8 mouse cellular contexts compared by ENCODE assay signal in genomic region chr13:98587639-98588038, GRCm38 (mm10). TPM values are rescaled to one million over a fixed set of nuclear protein-coding genes. Genes with fewer than 3 reads are reported as not detected.
DNase-seq lines count a peak whose midpoint lies in the region; ATAC-seq and TF ChIP-seq lines count a peak whose summit lies in the region.
"Had no signal": no experiment of that assay in that cellular context is flagged by ENCODE, and none has a peak within 500 bp of the region (broad histone marks: within the 10 kb centered on the region; RNA-seq: fewer than 3 reads in every experiment).

No protein-coding gene starts in this region.

- no peak for ATAC-seq in forebrain, embryonic 14.5 days
- ATAC-seq in stomach, postnatal 0 days (ENCODE audit: low FRiP score, low TSS enrichment) = no peak
- ATAC-seq in CD4-positive, CD25-positive, alpha-beta regulatory T cell, adult 4 months = no peak

- H3K9me3 ChIP-seq in forebrain, embryonic 14.5 days (replicated peaks; ENCODE audit: control insufficient read depth, low read length) = no peaks in the 10 kb centered on the region
- H3K9me3 ChIP-seq in stomach, postnatal 0 days (ENCODE audit: control insufficient read depth, low read length) = no peaks in the 10 kb centered on the region

- peak; percentile 43 for TF ChIP-seq CTCF in stomach, postnatal 0 days (IDR thresholded peaks at IDR 0.05; ENCODE audit: low read depth)

- no peak overlapping the region for H3K9ac ChIP-seq in forebrain, embryonic 14.5 days (ENCODE audit: low read length)
- no peak overlapping the region for H3K9ac ChIP-seq in stomach, postnatal 0 days (ENCODE audit: low read length)

- peaks cover 68% of the 10 kb centered on the region for H3K27me3 ChIP-seq in forebrain, embryonic 14.5 days (replicated peaks; ENCODE audit: control insufficient read depth, insufficient read depth, low read length)
- no peaks in the 10 kb centered on the region for H3K27me3 ChIP-seq in stomach, postnatal 0 days (ENCODE audit: control insufficient read depth, insufficient read depth, low read length)

- H3K4me1 ChIP-seq in forebrain, embryonic 14.5 days (ENCODE audit: control insufficient read depth, insufficient read depth, low read length) = peaks cover 3% of the 10 kb centered on the region; the same call in 1 of the 2 replicates
- H3K4me1 ChIP-seq in stomach, postnatal 0 days (replicated peaks; ENCODE audit: control insufficient read depth, insufficient read depth) = no peaks in the 10 kb centered on the region; the same call in 1 of the 2 replicates

- no peak overlapping the region for H3K27ac ChIP-seq in forebrain, embryonic 14.5 days (ENCODE audit: low read depth, low read length)
- peak overlapping the region; percentile 88 for H3K27ac ChIP-seq in stomach, postnatal 0 days (replicated peaks)

- intact Hi-C loops in left cerebral cortex, postnatal 4 days (cut with DNase I) = loop anchor here (5.0 kb wide), 1 partner anchor 235 kb away; the partner anchor contains the start of gene Foxd1

- DNase-seq in right cerebral cortex, adult 2 months (ENCODE audit: low spot score in 2 of 2) = peak; percentile 23 to 29
- DNase-seq in right cerebral cortex, postnatal 25 days = no peak
- DNase-seq in forebrain, embryonic 14.5 days (ENCODE audit: low spot score) = peak; percentile 39
- peak; percentile 23 for DNase-seq in left cerebral cortex, postnatal 4 days
- no peak for DNase-seq in stomach, postnatal 0 days (ENCODE audit: low spot score)
- no peak for DNase-seq in adrenal gland, postnatal 25 days

- no peaks in the 10 kb centered on the region for H3K36me3 ChIP-seq in forebrain, embryonic 14.5 days (ENCODE audit: control insufficient read depth, insufficient read depth, low read length)
- no peaks in the 10 kb centered on the region for H3K36me3 ChIP-seq in stomach, postnatal 0 days (ENCODE audit: control insufficient read depth, insufficient read depth, low read length)

- no peak overlapping the region for H3K4me3 ChIP-seq in forebrain, embryonic 14.5 days (ENCODE audit: low read depth, low read length)
- H3K4me3 ChIP-seq in stomach, postnatal 0 days (ENCODE audit: low read depth, low read length) = no peak overlapping the region

- WGBS in forebrain, embryonic 14.5 days = 0% methylated on average over 14 of the region's 14 CpGs
- 18% methylated on average over 14 of the region's 14 CpGs for WGBS in stomach, postnatal 0 days

- no peak for TF ChIP-seq EP300 in stomach, postnatal 0 days (optimal IDR thresholded peaks at IDR 0.05)

- H3K4me2 ChIP-seq in forebrain, embryonic 14.5 days (ENCODE audit: low read length) = no peak overlapping the region
- H3K4me2 ChIP-seq in stomach, postnatal 0 days (replicated peaks; ENCODE audit: low read depth) = 0 out of 2 replicates have a peak overlapping the region, but pooled peaks have one; percentile 2

RNA-seq across cellular contexts. Expression of gene Tmem174, which starts 49.6 kb away (rescaled TPM):
- not detected in 2 replicates for polyA plus RNA-seq in forebrain, embryonic 14.5 days (2014; fragmentation: Nextera tagmentation; extraction: Ambion mirVana)
- not detected for total RNA-seq in left cerebral cortex, postnatal 4 days (2021)
- not detected in 2 replicates for polyA plus RNA-seq in stomach, postnatal 0 days (2015; fragmentation: Nextera tagmentation; extraction: Ambion mirVana)
- not detected for polyA plus RNA-seq in CD4-positive, CD25-positive, alpha-beta regulatory T cell, adult 4 months (2017; shearing (Covaris generic))
- total RNA-seq in adrenal gland, postnatal 25 days (2021) = not detected in 2 replicates
- total RNA-seq: layer of hippocampus, postnatal 14 days had no signal

Comparison
In these comparisons a context has a peak if more than half of its experiments do, and no peak if none do; other contexts are left out.
1. DNase-seq: peak in right cerebral cortex, adult 2 months (2 of 2), forebrain, embryonic 14.5 days (single experiment) and left cerebral cortex, postnatal 4 days (single experiment); none in right cerebral cortex, postnatal 25 days (single experiment), stomach, postnatal 0 days (single experiment) and adrenal gland, postnatal 25 days (single experiment).